Mouse (Mus musculus): ENCODE results near the gene Pitx1.

Gene Pitx1

GRCm38 (mm10) chr13:55775056-55775455 is 60.9 kb downstream of the Pitx1 start:
- DNase-seq (ENCODE audit: low spot score in 2 of 2) = no peak

Data from frontal cortex, postnatal 25 days (tissue).